Mouse (Mus musculus): ENCODE results near the gene Oas1d. TPM values are rescaled to one million over a fixed set of nuclear protein-coding genes. Genes with fewer than 3 reads are reported as not detected.

Gene Oas1d
- polyA plus RNA-seq, 1 experiment from 2014 or later: not detected

- Histone ChIP-seq H3K4me3 (no peak overlapping the region), H3K4me1 (no peaks in the 10 kb centered on the region), H3K27me3 (0 out of 2 replicates have a peak, but pooled peaks cover 4% of the 10 kb centered on the region), H3K9ac (replicated peaks) (no peak overlapping the region), H3K4me2 (replicated peaks) (no peak overlapping the region), H3K36me3 (no peaks in the 10 kb centered on the region), H3K27ac (replicated peaks) (no peak overlapping the region), H3K9me3 (no peaks in the 10 kb centered on the region)
- no peak for ATAC-seq (replicated peaks)
- 12% methylated on average over 5 of the region's 5 CpGs for WGBS
Observed at GRCm38 (mm10) chr5:120953974-120954373, 39.6 kb downstream of the Oas1d start.

GRCm38 (mm10) chr5:120961004-120961403 lies 46.7 kb downstream of the Oas1d start:
- no peak overlapping the region for H3K4me2 ChIP-seq (replicated peaks)
- no peaks in the 10 kb centered on the region for H3K36me3 ChIP-seq
- WGBS: 54% methylated on average over 4 of the region's 4 CpGs
- no peak overlapping the region for H3K4me3 ChIP-seq
- H3K27ac ChIP-seq (replicated peaks): no peak overlapping the region
- H3K27me3 ChIP-seq: no peaks in the 10 kb centered on the region
- no peaks in the 10 kb centered on the region for H3K9me3 ChIP-seq
- H3K9ac ChIP-seq (replicated peaks): no peak overlapping the region
- no peaks in the 10 kb centered on the region for H3K4me1 ChIP-seq
- no peak for ATAC-seq (replicated peaks)

GRCm38 (mm10) chr5:120966156-120966555 lies 51.8 kb downstream of the Oas1d start:
- Histone ChIP-seq H3K4me3 (no peak overlapping the region), H3K9ac (replicated peaks) (no peak overlapping the region), H3K9me3 (no peaks in the 10 kb centered on the region), H3K27me3 (no peaks in the 10 kb centered on the region), H3K36me3 (no peaks in the 10 kb centered on the region), H3K4me2 (replicated peaks) (no peak overlapping the region), H3K4me1 (no peaks in the 10 kb centered on the region), H3K27ac (replicated peaks) (no peak overlapping the region)
- 80% methylated on average over 4 of the region's 4 CpGs for WGBS
- no peak for ATAC-seq (replicated peaks)

GRCm38 (mm10) chr5:120966894-120967293 lies 52.6 kb downstream of the Oas1d start:
- H3K27ac ChIP-seq (replicated peaks): no peak overlapping the region
- ATAC-seq (replicated peaks): no peak
- 85% methylated on average over 8 of the region's 8 CpGs for WGBS
- H3K4me2 ChIP-seq (replicated peaks): no peak overlapping the region
- H3K27me3 ChIP-seq: no peaks in the 10 kb centered on the region
- no peaks in the 10 kb centered on the region for H3K4me1 ChIP-seq
- no peak overlapping the region for H3K4me3 ChIP-seq
- no peaks in the 10 kb centered on the region for H3K9me3 ChIP-seq
- H3K36me3 ChIP-seq: no peaks in the 10 kb centered on the region
- H3K9ac ChIP-seq (replicated peaks): no peak overlapping the region

GRCm38 (mm10) chr5:120967355-120968133 lies 53.2 kb downstream of the Oas1d start:
- Histone ChIP-seq H3K27ac (replicated peaks) (no peak overlapping the region), H3K4me3 (no peak overlapping the region), H3K36me3 (no peaks in the 10 kb centered on the region), H3K27me3 (no peaks in the 10 kb centered on the region), H3K9ac (replicated peaks) (no peak overlapping the region), H3K4me2 (replicated peaks) (no peak overlapping the region), H3K4me1 (no peaks in the 10 kb centered on the region), H3K9me3 (no peaks in the 10 kb centered on the region)
- no peak for ATAC-seq (replicated peaks)
- 75% methylated on average over 13 of the region's 13 CpGs for WGBS

GRCm38 (mm10) chr5:120968134-120968532 lies 53.8 kb downstream of the Oas1d start:
- Histone ChIP-seq H3K9me3 (no peaks in the 10 kb centered on the region), H3K4me3 (no peak overlapping the region), H3K4me1 (no peaks in the 10 kb centered on the region), H3K4me2 (replicated peaks) (no peak overlapping the region), H3K36me3 (no peaks in the 10 kb centered on the region), H3K27ac (replicated peaks) (no peak overlapping the region), H3K9ac (replicated peaks) (no peak overlapping the region), H3K27me3 (no peaks in the 10 kb centered on the region)
- ATAC-seq (replicated peaks): no peak
- WGBS: 62% methylated on average over 4 of the region's 4 CpGs

- WGBS: 78% methylated on average over 8 of the region's 8 CpGs
- Histone ChIP-seq H3K9me3 (no peaks in the 10 kb centered on the region), H3K27me3 (no peaks in the 10 kb centered on the region), H3K4me3 (no peak overlapping the region), H3K9ac (replicated peaks) (no peak overlapping the region), H3K27ac (replicated peaks) (no peak overlapping the region), H3K36me3 (no peaks in the 10 kb centered on the region), H3K4me2 (replicated peaks) (no peak overlapping the region), H3K4me1 (no peaks in the 10 kb centered on the region)
- no peak for ATAC-seq (replicated peaks)
Observed at GRCm38 (mm10) chr5:120968799-120969198, 54.5 kb downstream of the Oas1d start.

- no peaks in the 10 kb centered on the region for H3K36me3 ChIP-seq
- H3K9ac ChIP-seq (replicated peaks): no peak overlapping the region
- no peaks in the 10 kb centered on the region for H3K9me3 ChIP-seq
- 7% methylated on average over 4 of the region's 4 CpGs for WGBS
- H3K4me3 ChIP-seq: no peak overlapping the region
- no peaks in the 10 kb centered on the region for H3K4me1 ChIP-seq
- ATAC-seq (replicated peaks): no peak
- H3K4me2 ChIP-seq (replicated peaks): no peak overlapping the region
- H3K27ac ChIP-seq (replicated peaks): no peak overlapping the region
- no peaks in the 10 kb centered on the region for H3K27me3 ChIP-seq
Observed at GRCm38 (mm10) chr5:120969703-120970102, 55.4 kb downstream of the Oas1d start.

Other genes with a start within 250 kb of the Oas1d start
- gene Dtx1, start 202.6 kb upstream of the Oas1d start, polyA plus RNA-seq (2015; fragmentation: Nextera tagmentation; extraction: Ambion mirVana): 48.2 and 52.8 TPM in 2 replicates
- 0.08 and 0.14 TPM in 2 replicates for gene Oas2, start 164.7 kb upstream of the Oas1d start, polyA plus RNA-seq (2015; fragmentation: Nextera tagmentation; extraction: Ambion mirVana)
- 0.22 and 0.40 TPM in 2 replicates for gene Oas3, start 136.9 kb upstream of the Oas1d start, polyA plus RNA-seq (2015; fragmentation: Nextera tagmentation; extraction: Ambion mirVana)
- gene Oas1e, start 119.0 kb upstream of the Oas1d start, polyA plus RNA-seq (2015; fragmentation: Nextera tagmentation; extraction: Ambion mirVana): 0.26 TPM in 1 of 2 replicates, not detected in the other
- gene Oas1c, start 102.0 kb upstream of the Oas1d start, polyA plus RNA-seq (2015; fragmentation: Nextera tagmentation; extraction: Ambion mirVana): 0.20 and 0.41 TPM in 2 replicates
- gene Oas1f, start 67.2 kb upstream of the Oas1d start, polyA plus RNA-seq (2015; fragmentation: Nextera tagmentation; extraction: Ambion mirVana): not detected in 2 replicates
- not detected in 2 replicates for gene Oas1h, start 53.1 kb upstream of the Oas1d start, polyA plus RNA-seq (2015; fragmentation: Nextera tagmentation; extraction: Ambion mirVana)
- 0.09 and 0.23 TPM in 2 replicates for gene Oas1g, start 26.9 kb upstream of the Oas1d start, polyA plus RNA-seq (2015; fragmentation: Nextera tagmentation; extraction: Ambion mirVana)
- 0.45 and 0.89 TPM in 2 replicates for gene Oas1a, start 7.0 kb upstream of the Oas1d start, polyA plus RNA-seq (2015; fragmentation: Nextera tagmentation; extraction: Ambion mirVana)
- gene Rph3a, start 95.6 kb downstream of the Oas1d start, polyA plus RNA-seq (2015; fragmentation: Nextera tagmentation; extraction: Ambion mirVana): 21.1 and 21.3 TPM in 2 replicates